Comparison of ENCODE assay signal across 8 mouse cellular contexts in genomic region chr7:96832551-96832950, GRCm38 (mm10).
A peak's percentile ranks its signal among the peaks of the same experiment; 100 is the strongest.
DNase-seq lines count a peak whose midpoint lies in the region; ATAC-seq lines count a peak whose summit lies in the region.

No protein-coding gene starts in this region.

- no peak overlapping the region for H3K4me3 ChIP-seq in forebrain, embryonic 13.5 days
- no peak overlapping the region for H3K4me3 ChIP-seq in hindbrain, embryonic 13.5 days
- H3K4me3 ChIP-seq in limb, embryonic 10.5 days, result no peak overlapping the region

- H3K9me3 ChIP-seq in forebrain, embryonic 13.5 days (replicated peaks), result 0 out of 2 replicates have a peak, but pooled peaks cover 3% of the 10 kb centered on the region
- no peaks in the 10 kb centered on the region for H3K9me3 ChIP-seq in hindbrain, embryonic 13.5 days
- no peaks in the 10 kb centered on the region for H3K9me3 ChIP-seq in limb, embryonic 10.5 days (replicated peaks)

- H3K4me2 ChIP-seq in forebrain, embryonic 13.5 days, result peak overlapping the region; percentile 13; the same call in 1 of the 2 replicates
- no peak overlapping the region for H3K4me2 ChIP-seq in hindbrain, embryonic 13.5 days

- 34% methylated on average over 9 of the region's 9 CpGs for WGBS in forebrain, embryonic 13.5 days
- 17% methylated on average over 9 of the region's 9 CpGs for WGBS in hindbrain, embryonic 13.5 days
- 13% methylated on average over 9 of the region's 9 CpGs for WGBS in limb, embryonic 10.5 days

- no peak overlapping the region for H3K9ac ChIP-seq in forebrain, embryonic 13.5 days
- H3K9ac ChIP-seq in hindbrain, embryonic 13.5 days, result no peak overlapping the region

- peaks cover 22% of the 10 kb centered on the region for H3K36me3 ChIP-seq in forebrain, embryonic 13.5 days (ENCODE audit: poor library complexity, severe bottlenecking)
- peaks cover 13% of the 10 kb centered on the region; the same call in 1 of the 2 replicates for H3K36me3 ChIP-seq in hindbrain, embryonic 13.5 days
- peaks cover 50% of the 10 kb centered on the region for H3K36me3 ChIP-seq in limb, embryonic 10.5 days

- H3K27me3 ChIP-seq in forebrain, embryonic 13.5 days, result no peaks in the 10 kb centered on the region
- no peaks in the 10 kb centered on the region for H3K27me3 ChIP-seq in hindbrain, embryonic 13.5 days
- 0 out of 2 replicates have a peak, but pooled peaks cover 3% of the 10 kb centered on the region for H3K27me3 ChIP-seq in limb, embryonic 10.5 days (ENCODE audit: low read depth, poor library complexity, severe bottlenecking)

- peak overlapping the region; percentile 88 for H3K27ac ChIP-seq in forebrain, embryonic 13.5 days
- peak overlapping the region; percentile 72 for H3K27ac ChIP-seq in hindbrain, embryonic 13.5 days
- H3K27ac ChIP-seq in limb, embryonic 10.5 days, result no peak overlapping the region

- ATAC-seq in forebrain, embryonic 13.5 days, result peak; percentile 93
- ATAC-seq in hindbrain, embryonic 13.5 days (ENCODE audit: low FRiP score), result peak; percentile 67
- ATAC-seq in monocyte, adult 5-6 weeks (replicated peaks; ENCODE audit: insufficient number of reproducible peaks, low FRiP score, low TSS enrichment, poor library complexity, severe bottlenecking), result no peak

- H3K4me1 ChIP-seq in forebrain, embryonic 13.5 days, result peaks cover 52% of the 10 kb centered on the region
- peaks cover 41% of the 10 kb centered on the region for H3K4me1 ChIP-seq in hindbrain, embryonic 13.5 days (replicated peaks)
- H3K4me1 ChIP-seq in limb, embryonic 10.5 days, result peaks cover 29% of the 10 kb centered on the region

- DNase-seq in retina, adult 2 months (ENCODE audit: low read depth, low spot score), result peak; percentile 23
- no peak for DNase-seq in retina, embryonic 14.5 days (ENCODE audit: low spot score)
- DNase-seq in layer of hippocampus, postnatal 14 days (ENCODE audit: low spot score in 2 of 2), result peak; percentile 73 to 86
- no peak for DNase-seq in spleen, postnatal 14 days (ENCODE audit: low spot score in 2 of 2)
- DNase-seq in limb, embryonic 10.5 days (ENCODE audit: low spot score), result no peak

Comparison
In these comparisons a context has a peak if more than half of its experiments do, and no peak if none do; other contexts are left out.
1. DNase-seq: peak in retina, adult 2 months (single experiment) and layer of hippocampus, postnatal 14 days (2 of 2); none in retina, embryonic 14.5 days (single experiment), spleen, postnatal 14 days (0 of 2) and limb, embryonic 10.5 days (single experiment).